Mouse (Mus musculus) hindbrain, embryonic 14.5 days (tissue): Measurements from ENCODE around the gene Slc12a8. TPM values are rescaled to one million over a fixed set of nuclear protein-coding genes. Genes with fewer than 3 reads are reported as not detected.

Source experiments
- ATAC-seq: fragments of 200-750 bp; cut with Nextera tagmentation; 2 replicates; pipeline ENCODE4 v1.8.0; 2017; ENCODE audit warnings: moderate number of reproducible peaks, mild to moderate bottlenecking, moderate TSS enrichment, moderate library complexity; ENCODE audit not compliant: low FRiP score
- DNase-seq: peaks from one replicate; pipeline ENCODE4 v3.0.0-alpha.2; 2015; ENCODE audit warnings: low spot score
- H3K27ac ChIP-seq: fragments of 300-500 bp; sonication (generic); 2 replicates; pipeline ENCODE4 v1.5.1; 2014; ENCODE audit warnings: mild to moderate bottlenecking, moderate library complexity
- H3K27me3 ChIP-seq: fragments of 300-500 bp; sonication (generic); 2 replicates; pipeline ENCODE4 v1.6.1; 2014; ENCODE audit warnings: mild to moderate bottlenecking, low read length, mixed read lengths; ENCODE audit not compliant: control insufficient read depth, insufficient read depth
- H3K36me3 ChIP-seq: fragments of 300-500 bp; sonication (generic); replicated peaks from 2 replicates; pipeline ENCODE4 v1.6.1; 2014; ENCODE audit not compliant: control insufficient read depth, insufficient read depth
- H3K4me1 ChIP-seq: fragments of 300-500 bp; sonication (generic); replicated peaks from 2 replicates; pipeline ENCODE4 v1.6.1; 2014; ENCODE audit warnings: antibody characterized with exemption, low read length, mixed read lengths; ENCODE audit not compliant: control insufficient read depth, insufficient read depth
- H3K4me2 ChIP-seq: fragments of 300-500 bp; sonication (generic); replicated peaks from 2 replicates; pipeline ENCODE4 v1.6.1; 2014; ENCODE audit warnings: mild to moderate bottlenecking, moderate library complexity
- H3K4me3 ChIP-seq: fragments of 300-500 bp; sonication (generic); replicated peaks from 2 replicates; pipeline ENCODE4 v1.5.1; 2014; ENCODE audit warnings: mild to moderate bottlenecking, low read length
- H3K9ac ChIP-seq: fragments of 300-500 bp; sonication (generic); 2 replicates; pipeline ENCODE4 v1.6.1; 2014
- H3K9me3 ChIP-seq: fragments of 300-500 bp; sonication (generic); 2 replicates; pipeline ENCODE4 v1.6.1; 2016; ENCODE audit warnings: low read length; ENCODE audit not compliant: control insufficient read depth
- WGBS: fragments of 180-500 bp; shearing (Covaris S2); extraction: QIAGEN DNeasy Blood & Tissue Kit; methylation state at CpG from one replicate; pipeline ENCODE4 v1.1.7; 2014; 5-methylcytosine and 5-hydroxymethylcytosine counted together
- polyA plus RNA-seq: library from polyadenylated mRNA; unstranded; fragments of >200 nt; fragmentation: Nextera tagmentation; extraction: Ambion mirVana; gene quantifications from 2 replicates; pipeline ENCODE4 v1.2.1, GENCODE M21; 2014

Slc12a8 gene
- polyA plus RNA-seq, 1 experiment from 2014 or later: 0.75 TPM

GRCm38 (mm10) chr16:33669072-33669471 is 151.9 kb downstream of the Slc12a8 start:
- no peaks in the 10 kb centered on the region for H3K9me3 ChIP-seq
- no peaks in the 10 kb centered on the region for H3K27me3 ChIP-seq
- H3K4me1 ChIP-seq: peaks cover 6% of the 10 kb centered on the region; the same call in 1 of the 2 replicates
- no peaks in the 10 kb centered on the region for H3K36me3 ChIP-seq
- WGBS: 86% methylated on average over 1 of the region's 1 CpGs
- H3K4me3 ChIP-seq: no peak overlapping the region
- no peak overlapping the region for H3K4me2 ChIP-seq
- DNase-seq (no peak), ATAC-seq (no peak)
- no peak overlapping the region for H3K27ac ChIP-seq
- H3K9ac ChIP-seq: no peak overlapping the region

GRCm38 (mm10) chr16:33670340-33670739 is 153.2 kb downstream of the Slc12a8 start:
- H3K9me3 ChIP-seq: no peaks in the 10 kb centered on the region
- H3K27me3 ChIP-seq: no peaks in the 10 kb centered on the region
- peaks cover 6% of the 10 kb centered on the region; the same call in 1 of the 2 replicates for H3K4me1 ChIP-seq
- DNase-seq (no peak), ATAC-seq (no peak)
- 77% methylated on average over 3 of the region's 3 CpGs for WGBS
- H3K4me2 ChIP-seq: no peak overlapping the region
- no peak overlapping the region for H3K9ac ChIP-seq
- H3K27ac ChIP-seq: 0 out of 2 replicates have a peak overlapping the region, but pooled peaks have one; percentile 14
- no peak overlapping the region for H3K4me3 ChIP-seq
- H3K36me3 ChIP-seq: no peaks in the 10 kb centered on the region

GRCm38 (mm10) chr16:33670933-33671332 is 153.8 kb downstream of the Slc12a8 start:
- no peaks in the 10 kb centered on the region for H3K36me3 ChIP-seq
- H3K4me1 ChIP-seq: peaks cover 6% of the 10 kb centered on the region; the same call in 1 of the 2 replicates
- no peak for DNase-seq
- H3K4me2 ChIP-seq: no peak overlapping the region
- H3K9ac ChIP-seq: no peak overlapping the region
- H3K9me3 ChIP-seq: no peaks in the 10 kb centered on the region
- ATAC-seq: no peak
- no peaks in the 10 kb centered on the region for H3K27me3 ChIP-seq
- WGBS: 97% methylated on average over 2 of the region's 2 CpGs
- H3K27ac ChIP-seq: no peak overlapping the region
- no peak overlapping the region for H3K4me3 ChIP-seq

GRCm38 (mm10) chr16:33672188-33672587 is 155.1 kb downstream of the Slc12a8 start:
- Histone ChIP-seq H3K9ac (no peak overlapping the region), H3K9me3 (no peaks in the 10 kb centered on the region), H3K36me3 (no peaks in the 10 kb centered on the region), H3K27me3 (no peaks in the 10 kb centered on the region), H3K27ac (no peak overlapping the region), H3K4me3 (no peak overlapping the region), H3K4me2 (no peak overlapping the region), H3K4me1 (peaks cover 6% of the 10 kb centered on the region; the same call in 1 of the 2 replicates)
- 95% methylated on average over 3 of the region's 4 CpGs for WGBS
- ATAC-seq (no peak), DNase-seq (no peak)

- ATAC-seq (no peak), DNase-seq (no peak)
- Histone ChIP-seq H3K4me2 (no peak overlapping the region), H3K4me1 (peaks cover 6% of the 10 kb centered on the region; the same call in 1 of the 2 replicates), H3K27ac (no peak overlapping the region), H3K36me3 (no peaks in the 10 kb centered on the region), H3K9me3 (no peaks in the 10 kb centered on the region), H3K4me3 (no peak overlapping the region), H3K9ac (no peak overlapping the region), H3K27me3 (no peaks in the 10 kb centered on the region)
- 94% methylated on average over 4 of the region's 4 CpGs for WGBS
These were observed 155.5 kb downstream of the Slc12a8 start for GRCm38 (mm10) chr16:33672643-33673042.

GRCm38 (mm10) chr16:33673530-33674109 is 156.5 kb downstream of the Slc12a8 start:
- Histone ChIP-seq H3K36me3 (no peaks in the 10 kb centered on the region), H3K9ac (no peak overlapping the region), H3K27ac (peak overlapping the region; percentile 47; the same call in 1 of the 2 replicates), H3K4me1 (peaks cover 6% of the 10 kb centered on the region; the same call in 1 of the 2 replicates), H3K4me2 (no peak overlapping the region), H3K27me3 (no peaks in the 10 kb centered on the region), H3K9me3 (no peaks in the 10 kb centered on the region), H3K4me3 (no peak overlapping the region)
- ATAC-seq: no peak
- WGBS: 35% methylated on average over 14 of the region's 14 CpGs
- peak; percentile 62 for DNase-seq

- DNase-seq (no peak), ATAC-seq (no peak)
- Histone ChIP-seq H3K4me3 (no peak overlapping the region), H3K27me3 (no peaks in the 10 kb centered on the region), H3K9me3 (no peaks in the 10 kb centered on the region), H3K27ac (no peak overlapping the region), H3K4me1 (peaks cover 6% of the 10 kb centered on the region; the same call in 1 of the 2 replicates), H3K36me3 (no peaks in the 10 kb centered on the region), H3K9ac (no peak overlapping the region), H3K4me2 (no peak overlapping the region)
- WGBS: 87% methylated on average over 10 of the region's 10 CpGs
These were observed 158.2 kb downstream of the Slc12a8 start for GRCm38 (mm10) chr16:33675151-33675847.

- H3K36me3 ChIP-seq: no peaks in the 10 kb centered on the region
- H3K4me3 ChIP-seq: no peak overlapping the region
- H3K27me3 ChIP-seq: no peaks in the 10 kb centered on the region
- no peak for ATAC-seq
- no peak overlapping the region for H3K4me2 ChIP-seq
- no peak overlapping the region for H3K27ac ChIP-seq
- H3K9me3 ChIP-seq: no peaks in the 10 kb centered on the region
- H3K9ac ChIP-seq: no peak overlapping the region
- DNase-seq: no peak
- H3K4me1 ChIP-seq: peaks cover 6% of the 10 kb centered on the region; the same call in 1 of the 2 replicates
- 82% methylated on average over 3 of the region's 3 CpGs for WGBS
These were observed 158.7 kb downstream of the Slc12a8 start for GRCm38 (mm10) chr16:33675848-33676184.

GRCm38 (mm10) chr16:33676347-33677312 is 159.5 kb downstream of the Slc12a8 start:
- Histone ChIP-seq H3K27me3 (no peaks in the 10 kb centered on the region), H3K4me3 (no peak overlapping the region), H3K4me2 (no peak overlapping the region), H3K9ac (no peak overlapping the region), H3K4me1 (peaks cover 6% of the 10 kb centered on the region; the same call in 1 of the 2 replicates), H3K36me3 (no peaks in the 10 kb centered on the region), H3K27ac (no peak overlapping the region), H3K9me3 (no peaks in the 10 kb centered on the region)
- no peak for ATAC-seq
- 85% methylated on average over 7 of the region's 7 CpGs for WGBS
- no peak for DNase-seq
